Mouse (Mus musculus) cerebellum, adult 11-12 months (tissue): ENCODE measurements around the gene Erich6b.

Experiments used
- DNase-seq: peaks from one replicate; pipeline ENCODE4 v3.0.0; 2022

The Erich6b gene

DNA sequence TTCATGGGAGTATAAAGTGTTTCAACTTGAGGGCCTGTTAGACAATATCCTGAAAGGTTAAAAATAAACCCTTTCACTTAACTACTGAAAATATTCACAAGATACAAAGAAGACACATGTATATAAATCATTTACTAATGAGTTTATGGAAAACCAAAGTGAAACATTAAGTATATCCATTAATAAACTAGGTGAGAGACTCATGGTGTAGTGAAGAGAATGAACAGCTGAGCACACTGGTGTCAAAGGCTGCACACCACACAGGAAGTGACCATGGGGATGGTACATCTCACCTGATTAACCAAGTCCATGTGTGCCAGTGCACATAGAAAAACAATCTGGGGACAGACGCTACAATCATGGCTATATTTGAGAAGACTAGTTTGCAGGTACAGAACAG is 66.9 kb downstream of the Erich6b start:
- no peak for DNase-seq

DNA sequence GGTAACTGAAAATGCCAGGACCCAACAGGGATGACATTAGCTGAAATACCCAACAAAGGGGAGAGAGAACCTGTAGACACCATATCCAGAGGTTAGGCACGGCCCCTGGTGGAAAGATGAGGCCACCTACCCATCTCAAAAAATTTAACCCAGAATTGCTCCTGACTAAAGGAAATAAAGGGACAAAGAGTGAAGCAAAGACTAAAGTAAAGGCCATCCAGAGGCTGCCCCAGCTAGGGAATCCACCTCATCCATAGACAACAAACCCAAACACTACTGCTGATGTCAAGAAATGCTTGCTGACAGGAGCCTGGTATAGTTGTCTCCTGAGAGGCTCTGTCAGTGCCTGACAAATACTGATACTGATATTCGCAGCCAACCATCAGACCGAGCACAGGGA is 69.7 kb downstream of the Erich6b start:
- DNase-seq: no peak

DNA sequence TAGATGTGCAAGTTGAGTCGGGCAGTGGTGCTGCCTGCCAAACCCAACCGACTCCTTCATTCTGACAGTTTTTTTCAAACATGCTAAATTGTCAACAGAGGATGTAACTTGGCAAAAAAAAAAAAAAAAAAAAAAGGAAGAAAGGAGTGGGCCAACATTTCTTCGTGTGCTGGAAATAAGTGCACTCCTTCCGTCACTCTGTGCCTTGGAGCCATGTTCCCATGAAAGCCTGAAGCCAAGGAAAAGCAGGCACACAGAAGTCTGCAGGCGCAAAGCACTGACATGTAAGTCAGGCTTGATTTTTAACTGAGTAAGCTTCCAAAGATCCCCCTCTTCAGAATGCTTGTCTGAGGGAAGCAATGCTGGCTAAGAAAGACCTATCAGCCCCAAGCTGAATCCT is 70.6 kb downstream of the Erich6b start:
- no peak for DNase-seq

DNA sequence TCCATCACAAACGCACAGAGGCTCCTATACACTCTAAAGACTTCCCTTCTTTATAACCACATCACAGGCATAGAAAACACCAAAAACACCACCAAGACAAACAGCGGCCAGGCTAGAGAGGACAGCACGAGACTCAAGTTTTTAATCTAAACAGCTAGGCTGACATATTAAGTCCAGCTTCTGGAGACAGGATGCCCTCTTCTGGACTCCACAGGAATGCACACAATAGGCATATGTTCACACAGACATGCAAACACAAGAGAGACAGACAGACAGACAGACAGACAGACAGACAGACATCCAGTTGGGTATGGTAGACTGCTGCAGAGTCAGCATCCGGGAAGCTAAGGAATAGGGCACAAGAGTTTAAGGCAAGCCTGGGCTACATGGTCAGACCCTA is 71.6 kb downstream of the Erich6b start:
- DNase-seq: no peak

DNA sequence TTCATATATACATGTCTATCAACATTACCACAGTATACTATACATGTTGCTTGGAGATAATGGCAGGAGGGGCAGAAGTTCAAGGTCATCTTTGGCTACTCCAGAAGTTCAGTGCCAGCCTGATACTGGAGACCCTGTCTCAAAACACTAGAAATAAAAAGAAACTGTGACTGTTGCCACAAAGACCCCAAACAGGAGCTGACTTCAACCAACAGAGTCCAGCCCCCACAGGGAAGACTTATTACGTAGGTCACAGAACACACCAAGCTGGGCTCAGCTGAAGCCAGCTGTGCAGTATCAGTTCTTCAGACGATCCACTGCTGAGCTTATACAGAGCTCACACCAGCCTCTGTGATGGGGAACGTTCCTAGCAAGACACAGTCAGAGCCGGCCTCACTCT is 74.4 kb downstream of the Erich6b start:
- no peak for DNase-seq
